Mouse (Mus musculus): ENCODE measurements around the gene Lsm4.

GRCm38 (mm10) chr8:70665599-70665998, 7.4 kb upstream of the Lsm4 start:
- no peak for TF ChIP-seq TAL1 (IDR thresholded peaks at IDR 0.05; ENCODE audit: low read length)
- no peak for TF ChIP-seq GATA1 (IDR thresholded peaks at IDR 0.05; ENCODE audit: low read length)
